Mouse (Mus musculus): Measurements from ENCODE around the gene Hjurp.

Hjurp gene

GRCm38 (mm10) chr1:88237311-88237710, 40.1 kb downstream of the Hjurp start:
- no peak for DNase-seq (ENCODE audit: low spot score in 2 of 2)

- DNase-seq (ENCODE audit: low spot score in 2 of 2), result no peak
Measured at GRCm38 (mm10) chr1:88235894-88236415, 41.5 kb downstream of the Hjurp start.

GRCm38 (mm10) chr1:88235046-88235893, 42.2 kb downstream of the Hjurp start:
- no peak for DNase-seq (ENCODE audit: low spot score in 2 of 2)

- no peak for DNase-seq (ENCODE audit: low spot score in 2 of 2)
Measured at GRCm38 (mm10) chr1:88234646-88235045, 42.8 kb downstream of the Hjurp start.

- DNase-seq (ENCODE audit: low spot score in 2 of 2), result no peak
Measured at GRCm38 (mm10) chr1:88234248-88234610, 43.2 kb downstream of the Hjurp start.

- no peak for DNase-seq (ENCODE audit: low spot score in 2 of 2)
Measured at GRCm38 (mm10) chr1:88233421-88234247, 43.8 kb downstream of the Hjurp start.

GRCm38 (mm10) chr1:88232664-88233380, 44.6 kb downstream of the Hjurp start:
- DNase-seq (ENCODE audit: low spot score in 2 of 2), result no peak

- DNase-seq (ENCODE audit: low spot score in 2 of 2), result no peak
Measured at GRCm38 (mm10) chr1:88231803-88232499, 45.5 kb downstream of the Hjurp start.

- no peak for DNase-seq (ENCODE audit: low spot score in 2 of 2)
Measured at GRCm38 (mm10) chr1:88230981-88231802, 46.2 kb downstream of the Hjurp start.

- DNase-seq (ENCODE audit: low spot score in 2 of 2), result no peak
Measured at GRCm38 (mm10) chr1:88230421-88230820, 47.0 kb downstream of the Hjurp start.

- DNase-seq (ENCODE audit: low spot score in 2 of 2), result no peak
Measured at GRCm38 (mm10) chr1:88229986-88230385, 47.4 kb downstream of the Hjurp start.

- DNase-seq (ENCODE audit: low spot score in 2 of 2), result no peak
Measured at GRCm38 (mm10) chr1:88229566-88229965, 47.9 kb downstream of the Hjurp start.

GRCm38 (mm10) chr1:88228121-88228520, 49.3 kb downstream of the Hjurp start:
- DNase-seq (ENCODE audit: low spot score in 2 of 2), result no peak

GRCm38 (mm10) chr1:88227482-88227881, 50.0 kb downstream of the Hjurp start:
- DNase-seq (ENCODE audit: low spot score in 2 of 2), result peak in 1 of 2 experiments; percentile 18

- DNase-seq (ENCODE audit: low spot score in 2 of 2), result peak; percentile 47 to 73
Measured at GRCm38 (mm10) chr1:88226670-88227379, 50.6 kb downstream of the Hjurp start, which contains the start of gene Mroh2a. Gene Mroh2a (plus strand): TSS chr1:88226986.

- DNase-seq (ENCODE audit: low spot score in 2 of 2), result peak in 1 of 2 experiments; percentile 14
Measured at GRCm38 (mm10) chr1:88225741-88226140, 51.7 kb downstream of the Hjurp start.

GRCm38 (mm10) chr1:88225301-88225700, 52.1 kb downstream of the Hjurp start:
- DNase-seq (ENCODE audit: low spot score in 2 of 2), result peak; percentile 10 to 13

- peak; percentile 46 to 48 for DNase-seq (ENCODE audit: low spot score in 2 of 2)
Measured at GRCm38 (mm10) chr1:88224029-88224776, 53.2 kb downstream of the Hjurp start.

GRCm38 (mm10) chr1:88223591-88223990, 53.8 kb downstream of the Hjurp start:
- DNase-seq (ENCODE audit: low spot score in 2 of 2), result peak; percentile 8 to 17

Data from heart, adult 9 months (tissue).